Mouse (Mus musculus) kidney, embryonic 14.5 days (tissue): ENCODE measurements at regions not wholly inside any gene's neighbourhood (a gene's known extent, or its start where the extent isn't known, plus 50 kb on each side); places are given as distances from the start of the nearest gene placed in this dataset.
A peak's percentile ranks its signal among the peaks of the same experiment; 100 is the strongest.

Experiments
- ATAC-seq: fragments of 200-750 bp; cut with Nextera tagmentation; 2 replicates; pipeline ENCODE4 v1.8.0; 2017; ENCODE audit warnings: moderate number of reproducible peaks, mild to moderate bottlenecking, moderate TSS enrichment, moderate library complexity; ENCODE audit not compliant: low FRiP score, low TSS enrichment
- H3K27ac ChIP-seq: fragments of 300-500 bp; sonication (generic); 2 replicates; pipeline ENCODE4 v1.5.1; 2014; ENCODE audit warnings: low read depth, mild to moderate bottlenecking, low read length, moderate library complexity, mixed read lengths
- H3K27me3 ChIP-seq: fragments of 300-500 bp; sonication (generic); 2 replicates; pipeline ENCODE4 v1.6.1; 2014; ENCODE audit warnings: mild to moderate bottlenecking, low read length; ENCODE audit not compliant: control insufficient read depth, insufficient read depth
- H3K36me3 ChIP-seq: fragments of 300-500 bp; sonication (generic); 2 replicates; pipeline ENCODE4 v1.6.1; 2014; ENCODE audit warnings: low read length, mixed read lengths; ENCODE audit not compliant: control insufficient read depth, insufficient read depth
- H3K4me1 ChIP-seq: fragments of 300-500 bp; sonication (generic); 2 replicates; pipeline ENCODE4 v1.6.1; 2014; ENCODE audit warnings: low read length, mixed read lengths; ENCODE audit not compliant: control insufficient read depth, insufficient read depth
- H3K4me2 ChIP-seq: fragments of 300-500 bp; sonication (generic); replicated peaks from 2 replicates; pipeline ENCODE4 v1.6.1; 2014; ENCODE audit warnings: low read depth, mild to moderate bottlenecking, low read length
- H3K4me3 ChIP-seq: fragments of 300-500 bp; sonication (generic); 2 replicates; pipeline ENCODE4 v1.5.1; 2014; ENCODE audit warnings: mild to moderate bottlenecking, low read length
- H3K9ac ChIP-seq: fragments of 300-500 bp; sonication (generic); 2 replicates; pipeline ENCODE4 v1.6.1; 2014; ENCODE audit warnings: low read depth, mild to moderate bottlenecking, low read length, moderate library complexity
- H3K9me3 ChIP-seq: fragments of 300-500 bp; sonication (generic); 2 replicates; pipeline ENCODE4 v1.6.1; 2016; ENCODE audit warnings: low read length; ENCODE audit not compliant: control insufficient read depth
- WGBS: fragments of 180-500 bp; shearing (Covaris S2); extraction: QIAGEN DNeasy Blood & Tissue Kit; methylation state at CpG from one replicate; pipeline ENCODE4 v1.1.7; 2014; 5-methylcytosine and 5-hydroxymethylcytosine counted together

- WGBS, result 20% methylated on average over 5 of the region's 5 CpGs
- no peak overlapping the region for H3K4me3 ChIP-seq
- peaks cover 18% of the 10 kb centered on the region for H3K4me1 ChIP-seq
- H3K27ac ChIP-seq, result no peak overlapping the region
- no peaks in the 10 kb centered on the region for H3K27me3 ChIP-seq
- no peak for ATAC-seq
- no peaks in the 10 kb centered on the region for H3K36me3 ChIP-seq
- H3K9me3 ChIP-seq, result no peaks in the 10 kb centered on the region
- H3K9ac ChIP-seq, result no peak overlapping the region
- no peak overlapping the region for H3K4me2 ChIP-seq
Observed at GRCm38 (mm10) chr13:44043494-44043885, 258.9 kb downstream of the Cd83 start.

- Histone ChIP-seq H3K9ac (no peak overlapping the region), H3K4me1 (peaks cover 15% of the 10 kb centered on the region), H3K9me3 (no peaks in the 10 kb centered on the region), H3K27me3 (no peaks in the 10 kb centered on the region; the same call in 1 of the 2 replicates), H3K27ac (no peak overlapping the region), H3K4me3 (no peak overlapping the region), H3K36me3 (no peaks in the 10 kb centered on the region), H3K4me2 (no peak overlapping the region)
- no peak for ATAC-seq
- 88% methylated on average over 23 of the region's 23 CpGs for WGBS
Observed at GRCm38 (mm10) chr13:44044546-44045216, 260.1 kb downstream of the Cd83 start.

GRCm38 (mm10) chr13:44046436-44046835 is 261.9 kb downstream of the Cd83 start:
- Histone ChIP-seq H3K9me3 (no peaks in the 10 kb centered on the region), H3K36me3 (no peaks in the 10 kb centered on the region), H3K4me3 (no peak overlapping the region), H3K4me1 (peaks cover 12% of the 10 kb centered on the region), H3K9ac (no peak overlapping the region), H3K27ac (no peak overlapping the region), H3K4me2 (no peak overlapping the region), H3K27me3 (no peaks in the 10 kb centered on the region; the same call in 1 of the 2 replicates)
- 35% methylated on average over 2 of the region's 2 CpGs for WGBS
- no peak for ATAC-seq

GRCm38 (mm10) chr13:44054157-44054556 is 269.6 kb downstream of the Cd83 start:
- no peak overlapping the region for H3K4me3 ChIP-seq
- H3K27ac ChIP-seq, result no peak overlapping the region
- H3K4me2 ChIP-seq, result no peak overlapping the region
- H3K36me3 ChIP-seq, result no peaks in the 10 kb centered on the region
- 81% methylated on average over 7 of the region's 7 CpGs for WGBS
- peaks cover 16% of the 10 kb centered on the region for H3K4me1 ChIP-seq
- no peak overlapping the region for H3K9ac ChIP-seq
- no peak for ATAC-seq
- no peaks in the 10 kb centered on the region for H3K27me3 ChIP-seq
- H3K9me3 ChIP-seq, result no peaks in the 10 kb centered on the region

GRCm38 (mm10) chr13:44055573-44056491 is 271.3 kb downstream of the Cd83 start:
- Histone ChIP-seq H3K9ac (no peak overlapping the region), H3K4me2 (peak overlapping the region; percentile 24; the same call in 1 of the 2 replicates), H3K27me3 (no peaks in the 10 kb centered on the region), H3K4me3 (no peak overlapping the region), H3K36me3 (no peaks in the 10 kb centered on the region), H3K27ac (peak overlapping the region; percentile 26; the same call in 1 of the 2 replicates), H3K9me3 (no peaks in the 10 kb centered on the region), H3K4me1 (peaks cover 16% of the 10 kb centered on the region)
- WGBS, result 25% methylated on average over 20 of the region's 20 CpGs
- peak; percentile 67 for ATAC-seq

GRCm38 (mm10) chr13:44056716-44057115 is 272.1 kb downstream of the Cd83 start:
- H3K27me3 ChIP-seq, result no peaks in the 10 kb centered on the region
- no peak overlapping the region for H3K27ac ChIP-seq
- H3K4me1 ChIP-seq, result peaks cover 17% of the 10 kb centered on the region
- H3K9me3 ChIP-seq, result no peaks in the 10 kb centered on the region
- 62% methylated on average over 9 of the region's 9 CpGs for WGBS
- H3K36me3 ChIP-seq, result no peaks in the 10 kb centered on the region
- H3K4me2 ChIP-seq, result 0 out of 2 replicates have a peak overlapping the region, but pooled peaks have one; percentile 24
- ATAC-seq, result no peak
- H3K9ac ChIP-seq, result no peak overlapping the region
- no peak overlapping the region for H3K4me3 ChIP-seq

GRCm38 (mm10) chr13:44057542-44057941 is 273.0 kb downstream of the Cd83 start:
- no peak for ATAC-seq
- peaks cover 22% of the 10 kb centered on the region for H3K4me1 ChIP-seq
- 93% methylated on average over 5 of the region's 5 CpGs for WGBS

GRCm38 (mm10) chr13:44058277-44058676 is 273.7 kb downstream of the Cd83 start:
- no peak for ATAC-seq
- no peak overlapping the region for H3K4me2 ChIP-seq
- no peak overlapping the region for H3K9ac ChIP-seq
- WGBS, result 94% methylated on average over 2 of the region's 2 CpGs
- no peaks in the 10 kb centered on the region for H3K27me3 ChIP-seq
- no peaks in the 10 kb centered on the region for H3K36me3 ChIP-seq
- H3K4me1 ChIP-seq, result peaks cover 22% of the 10 kb centered on the region
- H3K9me3 ChIP-seq, result no peaks in the 10 kb centered on the region
- H3K27ac ChIP-seq, result no peak overlapping the region
- H3K4me3 ChIP-seq, result no peak overlapping the region

More at GRCm38 (mm10) chr13:44057542-44057941, 273.0 kb downstream of the Cd83 start:
- H3K9ac ChIP-seq, result no peak overlapping the region
- no peak overlapping the region for H3K4me3 ChIP-seq
- H3K4me2 ChIP-seq, result no peak overlapping the region
- H3K9me3 ChIP-seq, result no peaks in the 10 kb centered on the region
- H3K27ac ChIP-seq, result no peak overlapping the region
- H3K27me3 ChIP-seq, result no peaks in the 10 kb centered on the region
- H3K36me3 ChIP-seq, result no peaks in the 10 kb centered on the region

GRCm38 (mm10) chr13:44059436-44059835 is 274.9 kb downstream of the Cd83 start:
- no peak overlapping the region for H3K27ac ChIP-seq
- ATAC-seq, result no peak
- no peak overlapping the region for H3K4me3 ChIP-seq
- no peaks in the 10 kb centered on the region for H3K36me3 ChIP-seq
- peaks cover 22% of the 10 kb centered on the region for H3K4me1 ChIP-seq
- WGBS, result 78% methylated on average over 8 of the region's 8 CpGs
- H3K4me2 ChIP-seq, result no peak overlapping the region
- H3K9me3 ChIP-seq, result no peaks in the 10 kb centered on the region
- no peaks in the 10 kb centered on the region for H3K27me3 ChIP-seq
- no peak overlapping the region for H3K9ac ChIP-seq
